Mouse (Mus musculus) cerebellum, postnatal 25 days (tissue): ENCODE data around the gene Gm10228.
"Not testable (repeated sequence)": the region's sequence is repeated elsewhere in the genome, so short reads cannot be mapped to it uniquely, and the experiment has no call there.

Source experiments
- DNase-seq, 2 experiments: peaks; one replicate each; pipeline ENCODE4 v3.0.0; 2021; ENCODE audit warnings: mixed read lengths in 2 of 2

Gene Gm10228

GRCm38 (mm10) chr16:89041372-89041771, at the start of gene Gm10228:
Gm10228 (minus strand) TSS chr16:89041472.
- DNase-seq, result not testable (repeated sequence)

GRCm38 (mm10) chr16:89071041-89071440, 29.8 kb upstream of the Gm10228 start:
- not testable (repeated sequence) for DNase-seq

- not testable (repeated sequence) for DNase-seq
Measured at GRCm38 (mm10) chr16:89063902-89064301, 22.6 kb upstream of the Gm10228 start, which contains the start of gene 1110025L11Rik. 1110025L11Rik (minus strand) TSS chr16:89064002.

GRCm38 (mm10) chr16:89047783-89048182, 6.5 kb upstream of the Gm10228 start, which contains the start of gene Krtap6-5:
Krtap6-5 (minus strand) TSS chr16:89047883.
- DNase-seq, result no peak

- DNase-seq, result not testable (repeated sequence)
Measured at GRCm38 (mm10) chr16:89031399-89031798, 9.9 kb downstream of the Gm10228 start, which contains the start of gene Krtap6-1. Krtap6-1 (plus strand) TSS chr16:89031699.

- not testable (repeated sequence) for DNase-seq
Measured at GRCm38 (mm10) chr16:89014984-89015383, 26.3 kb downstream of the Gm10228 start, which contains the start of gene Gm10229. Gm10229 (plus strand) TSS chr16:89015284.

- DNase-seq, result no peak
Measured at GRCm38 (mm10) chr16:89013973-89014372, 27.3 kb downstream of the Gm10228 start.

- DNase-seq, result no peak
Measured at GRCm38 (mm10) chr16:89010659-89011058, 30.6 kb downstream of the Gm10228 start, which contains the start of gene Krtap22-2. Krtap22-2 (minus strand) TSS chr16:89010759.
